Mouse (Mus musculus): ENCODE results near the gene Ano6.

The Ano6 gene

GRCm38 (mm10) chr15:95768703-95769102 is 21.9 kb upstream of the Ano6 start:
- DNase-seq (ENCODE audit: low read depth): peak; percentile 54

- DNase-seq (ENCODE audit: low read depth): peak; percentile 48
These were observed 21.1 kb upstream of the Ano6 start for GRCm38 (mm10) chr15:95769576-95769975.

DNA sequence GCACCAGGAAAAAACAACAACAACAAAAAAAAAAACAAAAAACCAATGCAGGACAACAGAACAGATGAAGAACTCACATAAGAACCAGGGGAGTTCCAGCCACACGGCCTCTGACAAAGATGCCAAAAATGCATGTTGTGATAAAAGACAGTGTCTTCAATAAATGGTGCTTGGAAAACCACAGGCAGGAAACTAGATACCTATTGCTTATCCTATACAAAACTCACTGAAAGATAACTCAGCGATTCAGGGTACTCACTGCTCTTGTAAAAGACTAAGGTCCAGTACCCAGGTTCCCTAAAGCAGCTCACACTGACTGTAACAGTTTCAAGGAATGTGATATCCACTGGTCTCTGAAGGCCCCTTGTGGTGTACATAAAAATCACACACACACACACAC is 20.3 kb upstream of the Ano6 start:
- DNase-seq (ENCODE audit: low read depth): no peak

- DNase-seq (ENCODE audit: low read depth): no peak
These were observed 18.3 kb upstream of the Ano6 start for GRCm38 (mm10) chr15:95772374-95772773.

DNA sequence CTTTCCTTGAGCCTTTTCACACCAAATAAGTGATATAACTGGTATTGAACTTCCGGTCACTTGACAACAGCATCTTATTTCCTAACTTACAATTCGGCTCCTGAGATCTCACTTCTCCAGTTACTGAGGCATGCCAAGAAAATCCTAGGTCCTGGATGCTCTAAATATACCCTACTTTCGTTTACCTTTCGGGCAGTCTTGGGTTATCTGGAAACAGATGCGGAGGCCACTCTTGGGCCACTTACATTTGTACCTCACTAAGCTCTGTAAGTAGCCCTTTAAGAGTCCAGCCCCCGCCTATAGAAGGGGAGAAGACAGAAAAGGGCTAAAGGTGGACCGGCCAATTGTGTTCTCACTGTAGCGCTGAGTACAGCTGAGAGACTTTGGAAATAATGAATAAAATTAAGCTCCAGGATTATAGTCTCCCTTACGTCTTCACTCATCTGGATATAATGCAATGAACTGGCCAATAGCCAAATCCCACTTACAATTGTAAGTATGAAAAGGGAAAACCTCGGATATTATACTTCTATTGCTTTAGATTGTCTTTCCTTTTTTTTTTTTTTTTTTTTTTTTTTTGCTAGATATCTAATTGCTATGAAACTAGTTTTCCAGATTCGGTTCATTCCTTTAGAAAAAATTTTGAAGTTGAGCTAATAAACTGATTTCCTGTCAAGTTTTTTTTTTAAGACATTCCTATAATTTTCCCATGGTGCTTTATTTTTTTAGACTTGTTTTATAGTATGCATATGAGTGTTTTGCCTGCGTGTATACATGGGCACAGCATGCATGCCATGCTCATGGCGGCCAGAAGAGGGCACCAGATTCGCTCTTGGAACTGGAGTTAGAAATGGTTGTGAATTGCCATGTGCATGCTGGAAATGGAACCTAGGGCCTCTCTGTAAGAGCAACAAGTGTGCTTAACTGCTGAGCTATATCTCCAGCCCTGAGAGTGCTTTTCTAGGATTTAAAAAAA is 17.5 kb upstream of the Ano6 start:
- peak; percentile 81 for DNase-seq (ENCODE audit: low read depth)

GRCm38 (mm10) chr15:95774197-95774596 is 16.4 kb upstream of the Ano6 start:
- no peak for DNase-seq (ENCODE audit: low read depth)

- DNase-seq (ENCODE audit: low read depth): no peak
These were observed 15.8 kb upstream of the Ano6 start for GRCm38 (mm10) chr15:95774674-95775414.

DNA sequence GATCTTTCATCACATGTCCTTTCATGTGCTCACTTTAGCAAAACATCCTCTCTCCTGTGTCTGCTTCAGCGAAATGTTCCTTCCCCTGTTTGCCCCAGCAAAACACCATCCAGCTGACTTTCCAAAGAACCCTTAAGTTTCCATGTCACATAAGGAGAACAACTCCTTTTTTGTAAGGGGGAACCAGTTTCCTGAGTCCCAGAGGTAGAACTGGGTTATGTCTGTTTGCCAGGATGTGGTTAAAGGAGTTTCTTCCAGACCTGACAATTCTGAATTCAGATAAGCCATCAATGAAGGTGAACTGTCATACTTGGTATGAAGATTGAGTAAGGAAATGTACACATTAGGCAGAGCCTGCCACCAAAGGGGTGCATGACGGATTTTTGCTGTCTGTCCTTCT is 12.9 kb upstream of the Ano6 start:
- no peak for DNase-seq (ENCODE audit: low read depth)

- DNase-seq (ENCODE audit: low read depth): no peak
These were observed 11.9 kb upstream of the Ano6 start for GRCm38 (mm10) chr15:95778710-95779109.

GRCm38 (mm10) chr15:95786624-95787023 is 4.0 kb upstream of the Ano6 start:
- DNase-seq (ENCODE audit: low read depth): no peak

- DNase-seq (ENCODE audit: low read depth): peak; percentile 45
These were observed 3.1 kb upstream of the Ano6 start for GRCm38 (mm10) chr15:95787578-95787977.

GRCm38 (mm10) chr15:95789562-95790528 is 798 bp upstream of the Ano6 start:
- DNase-seq (ENCODE audit: low read depth): peak; percentile 75

- DNase-seq (ENCODE audit: low read depth): peak; percentile 46
These were observed 623 bp downstream of the Ano6 start for GRCm38 (mm10) chr15:95791141-95791791.

- peak; percentile 20 for DNase-seq (ENCODE audit: low read depth)
These were observed 1.2 kb downstream of the Ano6 start for GRCm38 (mm10) chr15:95791855-95792254.

DNA sequence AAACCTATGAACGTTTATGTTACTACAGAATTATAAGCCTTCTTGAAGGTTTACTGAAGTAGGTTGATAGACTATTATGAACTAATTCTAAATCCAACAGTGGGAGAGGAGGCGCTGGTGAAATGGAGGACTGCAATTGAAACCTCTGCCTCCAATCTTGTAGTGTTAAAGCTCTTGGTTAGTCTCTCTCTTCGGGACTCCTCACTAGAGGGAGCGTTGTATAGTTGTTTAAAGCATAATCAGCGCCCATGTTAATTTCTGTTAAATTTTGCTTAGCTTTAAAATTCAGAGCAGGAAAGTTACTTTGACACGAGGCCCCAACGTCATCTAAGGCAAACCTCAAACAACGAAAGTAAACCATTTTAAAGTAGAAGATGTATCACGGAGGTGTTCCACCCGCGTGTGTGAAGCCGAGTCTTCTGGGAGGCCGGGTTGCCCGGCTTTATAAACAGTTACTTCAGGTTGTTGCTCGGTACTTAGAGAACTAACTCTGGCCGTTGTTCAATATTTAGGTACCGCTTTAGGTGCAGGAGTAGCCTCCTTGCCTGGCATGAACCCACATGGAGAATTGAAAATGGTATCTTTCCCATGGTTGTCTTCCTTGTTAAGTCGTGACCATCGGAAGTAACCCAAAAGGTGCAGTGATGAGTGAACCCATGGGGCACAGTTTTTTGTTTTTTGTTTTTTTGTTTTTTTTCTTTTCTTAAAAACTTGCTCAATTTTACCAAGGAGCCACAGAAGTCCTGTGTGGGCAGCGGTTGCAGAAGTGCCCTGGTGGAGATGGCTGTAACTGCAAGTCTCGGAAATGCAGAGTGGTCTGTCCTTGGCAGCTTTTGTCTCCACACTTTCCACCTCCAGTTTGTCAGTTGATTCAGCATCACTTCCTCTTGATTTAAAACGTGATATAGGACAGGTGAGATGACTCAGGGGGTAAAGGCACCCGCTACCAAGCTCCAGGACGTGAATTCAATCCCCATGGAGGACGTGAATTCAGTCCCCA is 1.9 kb downstream of the Ano6 start:
- peak; percentile 66 for DNase-seq (ENCODE audit: low read depth)

- DNase-seq (ENCODE audit: low read depth): peak; percentile 38
These were observed 3.3 kb downstream of the Ano6 start for GRCm38 (mm10) chr15:95793748-95794491.

GRCm38 (mm10) chr15:95794611-95795565 is 4.2 kb downstream of the Ano6 start:
- no peak for DNase-seq (ENCODE audit: low read depth)

DNA sequence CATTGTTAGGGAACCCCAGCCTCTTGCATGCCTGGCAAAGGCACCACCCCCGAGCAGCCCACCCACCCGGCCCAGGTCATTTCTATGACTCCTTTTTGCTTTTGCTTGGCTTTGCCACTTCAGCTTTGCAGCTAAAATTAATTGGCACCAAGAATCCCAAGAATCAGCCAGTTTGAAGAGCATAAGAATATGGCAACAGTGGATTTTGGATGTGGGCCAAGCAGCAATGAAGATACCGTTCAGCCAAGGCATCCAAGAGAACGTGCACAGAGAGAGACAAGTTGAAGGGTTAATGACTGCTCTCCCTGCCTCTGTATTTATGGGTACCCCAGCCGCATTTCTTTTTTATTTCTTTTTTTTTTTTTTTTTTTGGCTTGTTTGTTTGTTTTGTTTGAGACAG is 5.4 kb downstream of the Ano6 start:
- DNase-seq (ENCODE audit: low read depth): peak; percentile 13
